Mouse (Mus musculus) heart, adult 18-20 months (tissue): Measurements from ENCODE around the gene Ddah2. TPM values are rescaled to one million over a fixed set of nuclear protein-coding genes. Genes with fewer than 3 reads are reported as not detected.

Experiments
- DNase-seq, 2 experiments: peaks; one replicate each; pipeline ENCODE4 v3.0.0; 2021 to 2022; ENCODE audit warnings: mixed read lengths in 1 of 2
- total RNA-seq, 2 experiments: library from RNA; stranded (reverse); gene quantifications; 2 replicates each; pipeline ENCODE4 v1.2.3; 2021

Ddah2 gene
- total RNA-seq, 2 experiments from 2014 or later = 14.0 to 19.8 TPM

- no peak for DNase-seq
Observed at GRCm38 (mm10) chr17:35077285-35077684, 18.4 kb downstream of the Ddah2 start.

GRCm38 (mm10) chr17:35077786-35078233, 19.0 kb downstream of the Ddah2 start, which contains the start of gene Ly6g6d:
Gene Ly6g6d, minus strand, starts transcription at chr17:35078065.
- peak; percentile 67 to 73 for DNase-seq

- peak in 1 of 2 experiments; percentile 32 for DNase-seq
Observed at GRCm38 (mm10) chr17:35079778-35080177, 20.9 kb downstream of the Ddah2 start.

- DNase-seq = no peak
Observed at GRCm38 (mm10) chr17:35080248-35080647, 21.4 kb downstream of the Ddah2 start.

DNA sequence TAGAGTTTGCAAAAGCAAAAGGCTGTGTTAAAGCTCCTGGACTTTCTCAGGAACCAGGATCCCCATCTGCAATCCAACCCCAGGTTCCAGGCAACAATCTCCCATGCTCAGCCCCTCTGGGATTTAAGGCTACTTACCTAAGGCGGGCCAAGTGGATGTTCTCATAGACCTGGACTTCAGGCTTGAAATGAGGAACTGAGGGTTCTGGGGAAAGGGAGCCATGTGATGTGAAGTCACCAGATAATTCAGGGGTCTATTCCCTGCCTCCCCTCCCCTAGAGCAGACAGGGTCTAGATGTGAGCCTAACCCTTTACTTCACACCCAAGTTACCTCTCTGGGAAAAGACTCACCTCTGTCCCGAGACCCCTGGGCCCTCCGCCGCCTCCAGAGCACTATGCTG, 21.9 kb downstream of the Ddah2 start:
- no peak for DNase-seq

- DNase-seq = no peak
Observed at GRCm38 (mm10) chr17:35082841-35083576, 24.2 kb downstream of the Ddah2 start.

DNA sequence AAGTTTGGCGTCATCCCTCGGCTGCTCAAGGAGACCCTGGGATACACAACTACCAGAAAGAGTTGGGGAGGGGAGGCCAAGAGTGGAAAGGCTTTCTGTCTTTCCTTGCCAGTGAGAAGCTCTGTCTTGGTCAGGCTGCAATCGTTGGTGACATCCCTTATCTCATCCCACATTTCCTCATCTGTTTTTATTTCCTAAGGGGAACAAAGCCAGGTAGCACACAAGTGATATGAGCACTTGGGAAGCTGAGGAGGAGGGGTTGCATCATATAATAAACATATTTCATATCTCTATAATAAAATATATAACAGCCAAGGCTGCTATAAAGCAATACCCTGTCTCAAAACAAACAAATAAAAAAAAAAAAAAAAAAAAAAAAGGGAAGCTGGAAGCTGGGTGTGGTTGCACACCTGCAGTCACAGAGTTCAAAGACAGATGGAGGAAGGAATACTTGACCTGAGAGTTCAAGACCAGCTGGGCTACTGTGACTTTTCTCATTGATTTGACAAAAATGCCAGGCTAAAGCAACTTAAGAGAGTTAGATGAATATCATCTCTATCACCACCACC, 25.2 kb downstream of the Ddah2 start:
- no peak for DNase-seq

DNA sequence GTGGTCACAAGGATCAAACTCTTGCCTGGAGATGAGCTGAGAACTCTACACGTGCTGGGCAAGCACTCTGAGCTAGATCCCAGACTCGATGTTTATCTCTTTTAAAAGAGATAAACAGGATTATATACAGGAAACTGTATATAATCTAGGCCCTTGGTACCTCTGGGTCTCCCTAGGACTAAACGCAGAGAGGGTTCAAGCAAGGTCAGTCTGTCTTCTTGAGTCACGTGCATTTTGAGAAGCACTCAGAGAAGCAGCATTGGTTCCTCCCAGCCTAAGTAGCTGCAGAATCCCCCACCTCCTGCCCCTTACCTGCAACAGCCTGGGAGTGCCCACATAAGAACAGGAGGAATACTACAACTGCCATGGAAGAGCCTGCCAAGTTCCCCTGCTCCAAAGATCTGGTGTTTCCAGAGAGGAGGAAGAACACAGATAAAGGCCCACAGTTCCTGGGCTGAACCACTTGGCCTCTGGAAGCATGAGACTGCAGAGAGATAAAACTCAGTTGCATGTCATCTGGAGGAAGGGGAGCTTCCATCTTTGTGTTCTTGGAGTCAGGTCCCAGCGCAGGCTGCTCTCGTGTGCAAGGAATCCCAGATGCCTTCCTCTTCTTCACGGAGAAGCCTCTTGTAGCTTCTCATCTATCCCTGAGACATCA, 26.5 kb downstream of the Ddah2 start, which contains the start of gene Ly6g6f:
Ly6g6f (minus strand) TSS at position 403 of the 658 bp plus-strand sequence.
- no peak for DNase-seq

DNA sequence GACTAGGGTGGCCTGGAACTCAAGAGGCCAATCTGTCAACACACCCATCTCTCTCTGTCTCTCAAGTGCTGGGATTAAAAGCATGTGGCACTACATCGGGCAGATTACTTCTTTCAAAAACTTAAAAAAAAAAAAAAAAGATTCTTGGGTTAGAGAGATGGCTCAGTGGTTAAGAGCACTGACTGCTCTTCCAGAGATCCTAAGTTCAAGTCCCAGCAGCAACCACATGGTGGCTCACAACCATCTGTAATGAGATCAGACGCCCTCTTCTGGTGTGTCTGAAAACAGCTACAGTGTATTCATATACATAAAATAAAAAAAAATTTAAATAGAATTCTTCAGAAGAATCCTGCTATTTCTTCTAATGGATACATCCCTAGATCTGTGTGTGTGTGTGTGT, 29.3 kb downstream of the Ddah2 start:
- no peak for DNase-seq

- peak; percentile 95 to 97 for DNase-seq
Observed at GRCm38 (mm10) chr17:35088825-35089644, 30.2 kb downstream of the Ddah2 start, which contains the start of gene Abhd16a. Gene Abhd16a, plus strand, starts transcription at chr17:35089263.

DNA sequence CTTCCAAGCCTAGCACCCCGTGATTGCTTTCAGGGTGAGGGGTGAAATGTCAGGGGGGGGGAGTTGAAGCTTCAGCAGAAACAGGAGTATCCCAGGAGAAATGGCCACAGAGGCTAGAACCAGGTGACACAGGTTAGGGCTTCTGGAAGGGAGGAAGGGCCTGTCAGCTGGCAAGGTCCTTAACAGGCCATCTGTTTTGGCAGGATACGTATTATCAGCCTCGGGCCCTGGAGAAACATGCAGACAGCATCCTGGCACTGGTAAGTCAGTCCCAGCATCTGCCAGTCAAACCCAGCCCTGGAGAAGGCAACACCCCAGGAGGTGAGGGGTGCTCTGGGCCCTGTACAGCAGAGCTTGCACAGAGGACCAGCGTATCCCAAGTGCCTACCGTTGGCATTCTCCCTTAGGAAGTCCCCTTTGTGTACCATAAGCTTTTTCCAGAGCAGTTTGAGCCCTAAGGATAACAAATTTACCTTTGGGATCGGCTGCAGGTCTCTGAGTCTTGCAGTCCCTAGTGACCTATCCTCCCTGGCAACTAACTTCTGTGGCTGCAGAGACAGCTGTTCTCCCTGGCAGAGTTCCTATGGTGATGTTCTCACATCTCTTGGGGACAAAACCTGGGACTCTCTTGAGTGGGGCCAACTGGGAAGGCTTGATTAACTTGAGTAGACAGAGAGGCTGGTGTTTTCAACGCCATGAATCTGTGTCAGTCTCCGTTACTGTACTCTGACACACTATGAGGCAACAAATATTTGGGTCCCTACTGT, 31.5 kb downstream of the Ddah2 start:
- DNase-seq = peak; percentile 42 to 44

GRCm38 (mm10) chr17:35092403-35093198, 33.8 kb downstream of the Ddah2 start:
- DNase-seq = no peak

DNA sequence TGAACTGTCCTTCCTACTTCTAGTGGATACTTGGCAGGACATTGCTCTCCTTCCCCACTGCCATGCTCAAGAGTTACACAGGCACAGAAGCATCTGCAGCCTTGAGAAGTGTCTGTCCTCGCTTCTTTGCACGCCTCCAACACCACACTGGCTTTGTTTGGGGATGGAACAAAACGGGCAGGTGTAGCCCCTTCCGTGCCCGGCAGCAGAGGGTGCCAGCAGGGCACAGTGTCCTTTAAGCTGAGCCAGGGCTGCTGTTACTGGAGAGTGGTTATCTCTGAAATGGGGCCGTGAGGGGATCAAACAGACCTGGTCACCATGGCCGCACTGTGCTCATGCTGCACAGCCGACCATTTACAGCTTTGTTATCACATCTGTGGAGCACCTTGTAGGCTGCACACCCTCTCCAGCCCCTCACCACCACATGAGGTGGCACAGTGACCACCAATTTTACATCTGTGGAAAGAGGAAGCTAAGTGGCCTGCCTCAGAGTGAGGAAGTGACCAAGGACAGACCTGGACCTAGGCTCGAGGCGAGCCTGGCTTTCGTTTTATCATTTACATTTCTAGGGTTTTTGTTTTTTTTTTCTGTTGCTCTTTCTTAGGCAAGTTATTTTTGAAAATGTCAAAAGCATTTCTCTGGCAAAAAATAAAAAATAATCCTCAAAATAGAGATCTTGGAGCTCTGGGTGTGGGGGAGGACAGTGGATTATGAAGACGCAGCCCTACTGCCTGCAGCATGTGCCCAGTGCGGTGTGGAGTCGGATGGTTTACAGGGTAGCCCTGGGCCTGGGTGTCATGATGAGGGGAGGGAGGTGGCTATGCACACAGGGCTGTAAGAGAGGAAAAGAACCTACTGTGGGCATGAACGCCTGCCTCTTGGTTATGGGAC, 35.9 kb downstream of the Ddah2 start:
- DNase-seq = no peak

GRCm38 (mm10) chr17:35096597-35096996, 37.8 kb downstream of the Ddah2 start:
- DNase-seq = no peak

DNA sequence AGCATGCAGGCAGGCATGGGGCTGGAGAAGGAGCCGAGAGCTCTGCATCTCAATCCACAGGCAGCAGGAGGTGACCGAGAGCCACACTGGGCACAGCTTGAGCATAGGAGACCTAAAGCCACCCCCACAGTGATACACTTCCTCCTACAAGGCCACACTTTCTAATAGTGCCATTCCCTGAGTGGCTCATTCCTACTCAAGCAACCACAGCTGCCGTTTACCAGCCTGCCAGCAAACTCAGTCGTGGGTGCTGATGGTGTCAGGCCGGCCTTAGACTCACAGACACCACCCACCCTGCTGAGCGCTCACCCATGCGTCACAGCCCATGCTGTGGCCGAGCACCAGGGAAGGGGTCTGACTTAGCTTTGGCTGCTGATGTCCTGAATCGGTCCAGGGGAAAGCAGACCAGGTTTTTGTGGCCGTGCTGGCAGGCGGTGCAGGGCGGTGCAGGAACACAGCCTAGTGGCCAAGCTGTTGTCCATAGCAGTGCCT, 38.4 kb downstream of the Ddah2 start:
- no peak for DNase-seq

GRCm38 (mm10) chr17:35100196-35100765, 41.4 kb downstream of the Ddah2 start:
- DNase-seq = no peak

GRCm38 (mm10) chr17:35101161-35101560, 42.3 kb downstream of the Ddah2 start:
- no peak for DNase-seq

DNA sequence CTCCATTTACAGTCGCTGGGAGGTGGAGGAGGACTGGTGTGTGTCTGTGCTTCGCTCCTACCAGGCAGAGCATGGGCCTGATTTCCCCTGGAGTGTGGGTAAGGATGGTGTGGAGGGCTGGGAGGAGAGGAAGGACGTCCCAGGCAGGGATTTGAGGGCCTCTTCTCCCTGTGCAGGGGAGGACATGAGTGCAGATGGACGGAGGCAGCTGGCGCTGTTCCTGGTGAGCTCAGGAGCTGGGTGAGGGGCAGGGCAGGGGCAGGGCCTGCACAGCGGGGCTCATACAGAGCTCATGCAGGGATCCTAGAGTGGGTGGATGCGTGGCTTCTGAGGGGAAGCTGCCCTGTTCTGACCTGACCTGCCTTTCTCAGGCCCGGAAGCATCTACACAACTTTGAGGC, 43.5 kb downstream of the Ddah2 start:
- no peak for DNase-seq

DNA sequence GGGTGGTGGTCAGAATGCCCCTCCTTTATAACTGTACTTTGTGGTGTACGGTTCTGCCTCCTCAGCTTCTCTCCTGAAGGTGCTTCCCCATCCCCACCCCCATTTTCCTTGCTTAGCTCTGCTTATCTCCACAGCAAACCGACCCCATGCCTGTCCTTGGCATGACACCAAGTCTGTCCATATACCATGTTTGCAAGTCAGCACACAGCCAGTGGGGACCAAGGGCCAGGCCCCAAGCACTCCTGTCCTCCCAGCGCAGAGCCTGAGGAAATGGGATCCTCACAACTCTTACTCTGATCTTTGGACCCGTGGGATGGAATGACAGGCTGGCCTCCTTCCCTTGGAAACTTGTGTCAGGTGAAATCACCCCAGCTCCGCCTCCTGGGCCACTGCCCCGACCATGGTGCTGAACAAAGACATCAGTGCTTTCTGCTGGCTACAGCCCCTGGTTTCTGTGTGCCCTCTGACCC, 44.4 kb downstream of the Ddah2 start:
- DNase-seq = no peak
